Mouse (Mus musculus) embryonic facial prominence, embryonic 15.5 days (tissue): ENCODE results near the gene Samm50. TPM values are rescaled to one million over a fixed set of nuclear protein-coding genes. Genes with fewer than 3 reads are reported as not detected.

Experiments used
- ATAC-seq: fragments of 200-750 bp; cut with Nextera tagmentation; 2 replicates; pipeline ENCODE4 v1.8.0; 2017; ENCODE audit warnings: low read depth, moderate TSS enrichment; ENCODE audit not compliant: insufficient number of reproducible peaks, low FRiP score, low TSS enrichment
- H3K27ac ChIP-seq: fragments of 300-500 bp; sonication (generic); replicated peaks from 2 replicates; pipeline ENCODE4 v1.5.1; 2015; ENCODE audit warnings: mild to moderate bottlenecking, inconsistent platforms
- H3K27me3 ChIP-seq: fragments of 300-500 bp; sonication (generic); 2 replicates; pipeline ENCODE4 v1.6.1; 2015; ENCODE audit warnings: inconsistent platforms
- H3K36me3 ChIP-seq: fragments of 300-500 bp; sonication (generic); 2 replicates; pipeline ENCODE4 v1.6.1; 2015; ENCODE audit warnings: mild to moderate bottlenecking, inconsistent platforms
- H3K4me1 ChIP-seq: fragments of 300-500 bp; sonication (generic); 2 replicates; pipeline ENCODE4 v1.6.1; 2015; ENCODE audit warnings: inconsistent platforms
- H3K4me2 ChIP-seq: fragments of 300-500 bp; sonication (generic); replicated peaks from 2 replicates; pipeline ENCODE4 v1.6.1; 2015; ENCODE audit warnings: mild to moderate bottlenecking, inconsistent platforms
- H3K4me3 ChIP-seq: fragments of 300-500 bp; sonication (generic); replicated peaks from 2 replicates; pipeline ENCODE4 v1.5.1; 2015; ENCODE audit warnings: mild to moderate bottlenecking, inconsistent platforms
- H3K9ac ChIP-seq: fragments of 300-500 bp; sonication (generic); 2 replicates; pipeline ENCODE4 v1.6.1; 2015; ENCODE audit warnings: inconsistent platforms
- H3K9me3 ChIP-seq: fragments of 300-500 bp; sonication (generic); replicated peaks from 2 replicates; pipeline ENCODE4 v1.6.1; 2016; ENCODE audit warnings: inconsistent platforms
- WGBS: fragments of 180-500 bp; shearing (Covaris S2); methylation state at CpG from one replicate; pipeline ENCODE4 v1.1.7; 2015; 5-methylcytosine and 5-hydroxymethylcytosine counted together
- polyA plus RNA-seq: library from polyadenylated mRNA; unstranded; fragments of >200 nt; fragmentation: Nextera tagmentation; extraction: Ambion mirVana; gene quantifications from 2 replicates; pipeline ENCODE4 v1.2.1, GENCODE M21; 2015

Samm50 gene
- polyA plus RNA-seq, 1 experiment from 2014 or later = 96.4 TPM

- Histone ChIP-seq H3K4me2 (no peak overlapping the region), H3K36me3 (no peaks in the 10 kb centered on the region), H3K9me3 (no peaks in the 10 kb centered on the region), H3K4me3 (no peak overlapping the region), H3K27me3 (no peaks in the 10 kb centered on the region), H3K9ac (no peak overlapping the region), H3K27ac (no peak overlapping the region), H3K4me1 (peaks cover 19% of the 10 kb centered on the region)
- no peak for ATAC-seq
- WGBS = 43% methylated on average over 1 of the region's 1 CpGs
Observed at GRCm38 (mm10) chr15:84183967-84184366, 8.1 kb upstream of the Samm50 start.

GRCm38 (mm10) chr15:84186196-84186595, 5.8 kb upstream of the Samm50 start:
- Histone ChIP-seq H3K9ac (no peak overlapping the region), H3K4me3 (no peak overlapping the region), H3K4me1 (peaks cover 19% of the 10 kb centered on the region), H3K4me2 (no peak overlapping the region), H3K36me3 (no peaks in the 10 kb centered on the region), H3K27ac (no peak overlapping the region), H3K9me3 (no peaks in the 10 kb centered on the region), H3K27me3 (no peaks in the 10 kb centered on the region)
- no peak for ATAC-seq
- WGBS = 64% methylated on average over 4 of the region's 4 CpGs

GRCm38 (mm10) chr15:84188887-84189530, 3.0 kb upstream of the Samm50 start:
- Histone ChIP-seq H3K27ac (no peak overlapping the region), H3K4me2 (no peak overlapping the region), H3K9ac (no peak overlapping the region), H3K27me3 (no peaks in the 10 kb centered on the region), H3K4me3 (no peak overlapping the region), H3K36me3 (no peaks in the 10 kb centered on the region), H3K9me3 (no peaks in the 10 kb centered on the region), H3K4me1 (peaks cover 17% of the 10 kb centered on the region)
- WGBS = 63% methylated on average over 2 of the region's 2 CpGs
- ATAC-seq = no peak

GRCm38 (mm10) chr15:84189881-84190280, 2.2 kb upstream of the Samm50 start:
- Histone ChIP-seq H3K9me3 (no peaks in the 10 kb centered on the region), H3K36me3 (no peaks in the 10 kb centered on the region), H3K4me3 (no peak overlapping the region), H3K9ac (no peak overlapping the region), H3K4me1 (peaks cover 14% of the 10 kb centered on the region), H3K4me2 (no peak overlapping the region), H3K27me3 (no peaks in the 10 kb centered on the region), H3K27ac (no peak overlapping the region; the same call in 1 of the 2 replicates)
- WGBS = 43% methylated on average over 3 of the region's 3 CpGs
- no peak for ATAC-seq

- ATAC-seq = 0 out of 2 replicates have a peak, but pooled peaks have one; percentile 3
- H3K4me1 ChIP-seq = peaks cover 14% of the 10 kb centered on the region
- H3K4me2 ChIP-seq = peak overlapping the region; percentile 62
- H3K27me3 ChIP-seq = no peaks in the 10 kb centered on the region
- H3K9me3 ChIP-seq = no peaks in the 10 kb centered on the region
- H3K36me3 ChIP-seq = peaks cover 11% of the 10 kb centered on the region
- 1% methylated on average over 9 of the region's 9 CpGs for WGBS
- peak overlapping the region; percentile 95 for H3K27ac ChIP-seq
- peak overlapping the region; percentile 77 for H3K9ac ChIP-seq
- H3K4me3 ChIP-seq = peak overlapping the region; percentile 95
Observed at GRCm38 (mm10) chr15:84191724-84192057, 350 bp upstream of the Samm50 start.

- Histone ChIP-seq H3K9me3 (no peaks in the 10 kb centered on the region), H3K9ac (no peak overlapping the region), H3K27ac (no peak overlapping the region), H3K27me3 (no peaks in the 10 kb centered on the region), H3K36me3 (peaks cover 60% of the 10 kb centered on the region), H3K4me3 (no peak overlapping the region), H3K4me2 (no peak overlapping the region), H3K4me1 (peaks cover 11% of the 10 kb centered on the region)
- no peak for ATAC-seq
- 77% methylated on average over 8 of the region's 8 CpGs for WGBS
Observed at GRCm38 (mm10) chr15:84196486-84197165, 4.6 kb downstream of the Samm50 start.

- 96% methylated on average over 4 of the region's 4 CpGs for WGBS
Observed at GRCm38 (mm10) chr15:84207327-84207726, 15.3 kb downstream of the Samm50 start.

GRCm38 (mm10) chr15:84209517-84210412, 17.7 kb downstream of the Samm50 start:
- H3K36me3 ChIP-seq = peaks cover 80% of the 10 kb centered on the region
- no peaks in the 10 kb centered on the region for H3K27me3 ChIP-seq
- no peak overlapping the region for H3K4me2 ChIP-seq
- H3K4me3 ChIP-seq = no peak overlapping the region
- no peak for ATAC-seq
- H3K4me1 ChIP-seq = peaks cover 15% of the 10 kb centered on the region
- 79% methylated on average over 11 of the region's 11 CpGs for WGBS
- H3K9me3 ChIP-seq = no peaks in the 10 kb centered on the region
- H3K27ac ChIP-seq = no peak overlapping the region
- no peak overlapping the region for H3K9ac ChIP-seq

More at GRCm38 (mm10) chr15:84207327-84207726, 15.3 kb downstream of the Samm50 start:
- no peak overlapping the region for H3K4me3 ChIP-seq
- no peak overlapping the region for H3K9ac ChIP-seq
- no peak overlapping the region for H3K27ac ChIP-seq
- no peak for ATAC-seq
- no peaks in the 10 kb centered on the region for H3K27me3 ChIP-seq
- peaks cover 7% of the 10 kb centered on the region for H3K4me1 ChIP-seq
- H3K36me3 ChIP-seq = peaks cover 89% of the 10 kb centered on the region
- H3K9me3 ChIP-seq = no peaks in the 10 kb centered on the region
- H3K4me2 ChIP-seq = no peak overlapping the region

- WGBS = 92% methylated on average over 13 of the region's 13 CpGs
- no peak for ATAC-seq
- H3K4me1 ChIP-seq = peaks cover 18% of the 10 kb centered on the region
- no peak overlapping the region for H3K9ac ChIP-seq
- no peaks in the 10 kb centered on the region for H3K9me3 ChIP-seq
- no peak overlapping the region for H3K27ac ChIP-seq
- H3K36me3 ChIP-seq = peaks cover 78% of the 10 kb centered on the region
- no peaks in the 10 kb centered on the region for H3K27me3 ChIP-seq
- H3K4me3 ChIP-seq = no peak overlapping the region
- H3K4me2 ChIP-seq = no peak overlapping the region
Observed at GRCm38 (mm10) chr15:84210461-84210860, 18.4 kb downstream of the Samm50 start.

- Histone ChIP-seq H3K36me3 (peaks cover 74% of the 10 kb centered on the region), H3K4me2 (no peak overlapping the region), H3K9ac (no peak overlapping the region), H3K27ac (no peak overlapping the region), H3K9me3 (no peaks in the 10 kb centered on the region), H3K27me3 (no peaks in the 10 kb centered on the region), H3K4me3 (no peak overlapping the region), H3K4me1 (peaks cover 22% of the 10 kb centered on the region)
- ATAC-seq = no peak
- WGBS = 77% methylated on average over 13 of the region's 13 CpGs
Observed at GRCm38 (mm10) chr15:84210941-84211340, 18.9 kb downstream of the Samm50 start.

- H3K4me1 ChIP-seq = peaks cover 27% of the 10 kb centered on the region
- no peak overlapping the region for H3K4me3 ChIP-seq
- no peaks in the 10 kb centered on the region for H3K27me3 ChIP-seq
- ATAC-seq = no peak
- no peak overlapping the region for H3K9ac ChIP-seq
- no peak overlapping the region for H3K27ac ChIP-seq
- H3K4me2 ChIP-seq = no peak overlapping the region
- 80% methylated on average over 4 of the region's 4 CpGs for WGBS
- H3K36me3 ChIP-seq = peaks cover 67% of the 10 kb centered on the region
- no peaks in the 10 kb centered on the region for H3K9me3 ChIP-seq
Observed at GRCm38 (mm10) chr15:84211564-84211963, 19.5 kb downstream of the Samm50 start.
